Mouse (Mus musculus) lung, postnatal 0 days (tissue): ENCODE measurements around the gene Hoxb4.

Experiments
- CTCF ChIP-seq: IDR thresholded peaks from 2 replicates; pipeline ENCODE4 v1.5.1; 2016; ENCODE audit warnings: antibody characterized with exemption, mild to moderate bottlenecking
- EP300 ChIP-seq: IDR thresholded peaks from 2 replicates; pipeline ENCODE4 v1.6.1; 2016; ENCODE audit warnings: antibody characterized with exemption, mild to moderate bottlenecking, control low read depth

GRCm38 (mm10) chr11:96303151-96304099 lies 14.6 kb upstream of the Hoxb4 start, which contains the start of gene Hoxb5:
- peak; percentile 93 for TF ChIP-seq CTCF
- no peak; the same call in 1 of the 2 replicates for TF ChIP-seq EP300
